Mouse (Mus musculus): ENCODE measurements around the gene Rab36. TPM values are rescaled to one million over a fixed set of nuclear protein-coding genes. Genes with fewer than 3 reads are reported as not detected.
"Not testable (repeated sequence)": the region's sequence is repeated elsewhere in the genome, so short reads cannot be mapped to it uniquely, and the experiment has no call there.

Rab36 gene
- polyA plus RNA-seq, 1 experiment from 2014 or later, result 9.9 TPM

DNA sequence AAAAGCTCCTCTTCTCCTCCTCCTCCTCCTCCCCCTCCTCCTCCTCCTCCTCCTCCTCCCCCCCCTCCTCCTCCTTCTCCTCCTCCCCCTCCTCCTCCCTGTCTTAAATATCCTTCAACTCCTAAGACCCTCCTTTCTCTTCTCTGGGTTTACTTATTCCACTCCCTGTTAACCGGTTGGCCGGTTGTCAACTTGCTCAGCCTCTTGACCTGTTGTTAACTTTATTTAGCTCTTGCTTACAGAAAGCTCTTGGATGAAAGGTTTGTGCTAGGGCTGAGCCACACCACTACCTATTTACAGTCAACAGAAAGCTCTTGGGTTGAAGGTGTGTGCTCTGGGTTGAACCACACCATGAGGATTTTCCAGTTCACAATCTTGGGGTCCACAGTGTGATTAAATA is 16.6 kb upstream of the Rab36 start:
- H3K27ac ChIP-seq (replicated peaks), result no peak overlapping the region
- H3K36me3 ChIP-seq, result peaks cover 3% of the 10 kb centered on the region; the same call in 1 of the 2 replicates
- no peak for DNase-seq (ENCODE audit: low spot score)
- H3K4me3 ChIP-seq, result no peak overlapping the region
- 66% methylated on average over 2 of the region's 2 CpGs for WGBS
- H3K9me3 ChIP-seq (replicated peaks), result no peaks in the 10 kb centered on the region; the same call in 1 of the 2 replicates
- no peaks in the 10 kb centered on the region for H3K27me3 ChIP-seq (ENCODE audit: low read depth, poor library complexity, severe bottlenecking)
- H3K4me1 ChIP-seq, result peaks cover 10% of the 10 kb centered on the region

DNA sequence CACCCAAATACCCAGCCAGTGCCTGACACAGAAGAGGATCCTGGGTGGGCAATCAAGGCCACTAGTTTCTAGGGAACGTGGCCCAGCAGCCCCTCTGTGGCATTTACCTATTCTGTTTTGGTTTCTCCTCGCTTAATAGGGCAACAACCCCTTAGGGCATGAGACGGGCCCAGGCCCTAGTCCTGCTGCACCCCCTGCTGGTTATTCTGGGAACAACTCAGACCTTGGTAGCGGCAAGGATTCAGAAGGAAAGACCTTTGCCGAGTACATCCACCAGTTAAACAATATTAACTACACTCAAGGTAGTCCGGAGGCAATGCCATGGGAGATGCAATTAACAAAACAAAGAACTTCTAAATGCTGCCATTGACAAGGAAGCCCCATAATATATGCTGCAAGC is 15.7 kb upstream of the Rab36 start:
- H3K36me3 ChIP-seq, result no peaks in the 10 kb centered on the region
- no peak overlapping the region for H3K4me3 ChIP-seq
- no peak overlapping the region for H3K27ac ChIP-seq (replicated peaks)
- peak; percentile 70 for DNase-seq (ENCODE audit: low spot score)
- peaks cover 7% of the 10 kb centered on the region; the same call in 1 of the 2 replicates for H3K4me1 ChIP-seq
- H3K9me3 ChIP-seq (replicated peaks), result no peaks in the 10 kb centered on the region; the same call in 1 of the 2 replicates
- H3K27me3 ChIP-seq (ENCODE audit: low read depth, poor library complexity, severe bottlenecking), result no peaks in the 10 kb centered on the region
- WGBS, result 25% methylated on average over 6 of the region's 6 CpGs

DNA sequence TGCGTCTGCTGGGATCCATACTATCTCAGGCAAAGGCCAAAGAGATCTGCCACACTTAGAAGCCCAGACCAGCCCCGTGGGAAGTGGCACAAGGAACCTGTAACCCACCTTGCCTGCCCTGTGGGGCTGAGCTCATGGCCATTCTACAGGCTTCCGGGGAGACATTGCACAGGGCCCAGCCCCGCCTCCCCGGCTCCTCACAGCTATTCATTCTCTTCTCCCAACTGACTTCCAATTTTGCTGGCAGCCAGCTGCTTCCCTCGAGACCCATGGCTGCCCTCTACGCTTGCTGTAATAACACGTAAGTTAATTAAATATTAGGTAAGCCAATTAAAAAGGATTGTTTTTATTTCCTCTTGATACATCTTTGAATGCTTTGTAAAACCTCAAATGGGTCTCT is 10.4 kb upstream of the Rab36 start:
- Histone ChIP-seq H3K4me3 (no peak overlapping the region), H3K27me3 (ENCODE audit: low read depth, poor library complexity, severe bottlenecking) (no peaks in the 10 kb centered on the region), H3K4me1 (no peaks in the 10 kb centered on the region), H3K36me3 (no peaks in the 10 kb centered on the region), H3K27ac (replicated peaks) (no peak overlapping the region), H3K9me3 (replicated peaks) (no peaks in the 10 kb centered on the region; the same call in 1 of the 2 replicates)
- WGBS, result 72% methylated on average over 8 of the region's 8 CpGs
- DNase-seq (ENCODE audit: low spot score), result no peak

DNA sequence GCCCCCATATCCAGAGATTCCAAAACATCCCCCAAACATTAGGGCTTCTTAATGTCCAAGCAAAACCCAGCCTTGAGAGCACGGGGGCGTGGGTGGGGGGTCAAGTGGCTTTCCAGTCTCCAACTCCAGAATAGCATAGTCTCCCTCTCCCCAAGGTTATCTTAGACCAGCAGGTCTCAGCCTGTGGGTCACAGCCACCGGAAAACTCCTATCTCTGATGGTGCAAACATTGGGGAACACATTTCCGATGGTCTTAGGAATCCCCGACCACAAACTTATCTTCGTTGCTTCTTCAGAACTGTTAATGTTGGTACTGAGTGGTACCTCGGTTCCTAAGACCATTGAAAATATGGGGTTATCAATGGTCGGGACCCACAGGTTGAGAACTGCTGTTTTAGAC is 8.1 kb upstream of the Rab36 start:
- Histone ChIP-seq H3K4me3 (no peak overlapping the region), H3K4me1 (peaks cover 17% of the 10 kb centered on the region), H3K9me3 (replicated peaks) (no peaks in the 10 kb centered on the region), H3K27me3 (ENCODE audit: low read depth, poor library complexity, severe bottlenecking) (no peaks in the 10 kb centered on the region), H3K36me3 (no peaks in the 10 kb centered on the region), H3K27ac (replicated peaks) (no peak overlapping the region)
- DNase-seq (ENCODE audit: low spot score), result no peak
- 86% methylated on average over 8 of the region's 8 CpGs for WGBS

DNA sequence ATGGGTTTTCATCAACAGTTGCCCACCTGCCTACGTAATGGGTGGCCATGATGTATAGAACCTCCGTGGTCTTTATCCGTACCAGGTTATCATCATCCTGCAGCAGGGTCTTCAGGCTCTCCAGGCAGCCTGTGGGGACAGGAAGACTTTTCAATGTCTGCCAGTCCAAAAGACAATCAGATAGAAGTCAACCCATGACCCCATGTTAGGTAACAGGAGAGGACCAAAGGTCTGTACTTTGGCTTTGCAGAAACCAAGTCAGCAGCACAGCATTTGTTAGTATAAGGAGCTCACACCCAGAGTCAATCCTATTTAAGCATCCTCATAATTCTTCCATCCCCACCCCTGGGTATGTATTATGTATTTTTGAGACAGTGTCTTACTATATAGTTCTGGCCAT is 7.2 kb upstream of the Rab36 start:
- Histone ChIP-seq H3K4me1 (peaks cover 21% of the 10 kb centered on the region), H3K27ac (replicated peaks) (no peak overlapping the region), H3K27me3 (ENCODE audit: low read depth, poor library complexity, severe bottlenecking) (no peaks in the 10 kb centered on the region), H3K4me3 (no peak overlapping the region), H3K36me3 (no peaks in the 10 kb centered on the region), H3K9me3 (replicated peaks) (no peaks in the 10 kb centered on the region)
- no peak for DNase-seq (ENCODE audit: low spot score)
- WGBS, result 92% methylated on average over 3 of the region's 3 CpGs

DNA sequence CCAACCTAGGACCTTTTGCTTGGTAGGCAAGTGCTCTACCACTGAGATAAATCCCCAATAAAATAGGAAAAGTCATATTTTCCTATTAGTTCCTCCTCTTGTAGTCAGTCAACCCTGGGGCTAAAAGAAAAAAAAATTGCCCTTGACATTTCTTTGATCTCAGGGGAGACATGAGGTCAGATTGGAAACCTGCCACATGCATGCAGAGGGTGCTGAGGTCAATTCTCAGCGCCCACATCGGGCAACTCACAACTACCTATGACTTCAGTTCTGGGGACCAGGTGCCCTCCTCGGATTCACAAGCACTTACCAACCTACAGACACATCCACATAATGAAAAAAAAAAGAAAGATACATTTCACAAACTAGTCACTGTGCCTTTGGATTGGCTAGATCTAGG is 6.6 kb upstream of the Rab36 start:
- WGBS, result 81% methylated on average over 3 of the region's 3 CpGs
- Histone ChIP-seq H3K9me3 (replicated peaks) (no peaks in the 10 kb centered on the region), H3K27me3 (ENCODE audit: low read depth, poor library complexity, severe bottlenecking) (0 out of 2 replicates have a peak, but pooled peaks cover under 1% of the 10 kb centered on the region), H3K27ac (replicated peaks) (no peak overlapping the region), H3K4me1 (peaks cover 22% of the 10 kb centered on the region), H3K36me3 (no peaks in the 10 kb centered on the region), H3K4me3 (no peak overlapping the region)
- no peak for DNase-seq (ENCODE audit: low spot score)

DNA sequence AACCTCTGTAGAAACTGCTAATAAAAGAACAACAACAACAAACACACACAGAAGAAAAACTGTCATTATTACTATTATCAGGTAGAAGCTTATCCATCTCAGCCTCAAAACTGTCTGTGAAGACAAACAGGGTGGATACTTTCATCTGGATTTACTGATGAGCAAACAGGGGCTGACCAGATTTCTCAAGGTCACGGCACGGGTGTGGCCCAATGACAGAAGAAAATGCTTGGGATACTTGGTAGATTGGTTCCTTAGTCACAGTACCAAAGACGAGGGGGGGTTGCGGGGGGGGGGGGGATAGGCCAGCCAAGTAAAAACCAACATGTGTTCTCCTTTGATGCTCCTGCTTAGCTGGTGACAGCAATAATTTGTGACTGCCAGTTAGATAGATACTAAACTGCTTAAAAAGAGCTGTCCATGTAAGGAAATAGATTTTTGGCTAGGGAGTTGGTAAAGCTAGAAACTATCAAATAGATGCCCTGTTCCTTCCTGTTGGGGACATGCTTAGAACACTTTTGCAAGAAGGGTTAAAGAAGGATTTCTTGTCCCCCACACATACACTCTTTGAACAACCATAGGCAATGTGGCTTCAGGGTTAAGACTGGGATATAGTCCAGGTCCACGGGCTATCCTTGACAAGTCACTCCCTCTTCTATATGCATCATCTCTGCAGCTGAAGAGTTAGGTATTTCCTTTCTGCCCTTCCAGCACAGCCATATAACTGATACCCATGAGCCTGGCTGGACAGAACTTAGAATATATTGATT is 5.3 kb upstream of the Rab36 start:
- DNase-seq (ENCODE audit: low spot score), result no peak
- 83% methylated on average over 5 of the region's 5 CpGs for WGBS
- no peak overlapping the region for H3K27ac ChIP-seq (replicated peaks)
- no peaks in the 10 kb centered on the region for H3K9me3 ChIP-seq (replicated peaks)
- no peak overlapping the region for H3K4me3 ChIP-seq
- no peaks in the 10 kb centered on the region for H3K36me3 ChIP-seq
- H3K4me1 ChIP-seq, result peaks cover 27% of the 10 kb centered on the region
- peaks cover 10% of the 10 kb centered on the region; the same call in 1 of the 2 replicates for H3K27me3 ChIP-seq (ENCODE audit: low read depth, poor library complexity, severe bottlenecking)

DNA sequence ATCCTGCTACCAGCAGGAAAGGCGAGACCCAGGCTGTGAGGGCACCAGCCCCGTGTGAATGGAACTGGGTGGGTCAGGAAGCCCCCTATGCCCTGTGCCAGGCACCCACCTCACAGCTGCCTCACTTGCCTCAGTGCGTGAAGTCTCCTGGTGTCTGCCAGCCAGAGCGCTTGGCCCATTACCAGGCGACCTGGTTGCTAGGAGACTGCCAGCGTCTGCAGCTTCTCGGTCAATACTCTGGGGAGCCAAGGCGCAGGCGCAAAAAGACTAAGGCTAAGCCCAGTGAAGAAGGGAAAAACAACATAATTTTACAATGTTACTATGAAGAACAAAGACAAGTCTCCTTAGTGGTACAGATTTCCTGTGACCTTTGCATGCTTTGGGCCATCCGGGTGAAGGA is 4.5 kb upstream of the Rab36 start, which contains the start of gene Rsph14:
Gene Rsph14 (minus strand): TSS at position 192 of the 400 bp plus-strand sequence.
- H3K27me3 ChIP-seq (ENCODE audit: low read depth, poor library complexity, severe bottlenecking), result peaks cover 10% of the 10 kb centered on the region; the same call in 1 of the 2 replicates
- H3K27ac ChIP-seq (replicated peaks), result no peak within 1 kb of the TSS; the same call in 1 of the 2 replicates
- no peak within 1 kb of the TSS for H3K4me3 ChIP-seq
- WGBS, result 26% methylated on average over 10 of the region's 10 CpGs
- no peaks in the 10 kb centered on the region for H3K36me3 ChIP-seq
- peaks cover 36% of the 10 kb centered on the region for H3K4me1 ChIP-seq
- peak; percentile 68 for DNase-seq (ENCODE audit: low spot score)
- no peaks in the 10 kb centered on the region for H3K9me3 ChIP-seq (replicated peaks)

DNA sequence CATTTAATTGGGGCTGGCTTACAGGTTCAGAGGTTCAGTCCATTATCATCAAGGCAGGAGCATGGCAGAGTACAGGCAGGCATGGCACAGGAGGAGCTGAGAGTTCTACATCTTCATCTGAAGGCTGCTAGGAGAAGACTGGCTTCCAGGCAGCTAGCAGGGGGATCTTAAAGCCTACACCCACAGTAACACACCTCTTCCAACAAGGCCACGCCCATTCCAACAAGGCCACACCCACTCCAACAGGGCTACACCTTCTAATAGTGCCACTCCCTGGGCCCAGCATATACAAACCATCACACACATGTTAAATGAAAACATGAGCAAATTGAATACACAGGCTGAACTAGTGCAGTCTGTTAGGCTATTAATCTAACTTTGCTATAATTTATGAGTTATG is 5.2 kb downstream of the Rab36 start:
- H3K36me3 ChIP-seq; H3K4me3 ChIP-seq; H3K9me3 ChIP-seq (replicated peaks); DNase-seq (ENCODE audit: low spot score); H3K27me3 ChIP-seq (ENCODE audit: low read depth, poor library complexity, severe bottlenecking); H3K27ac ChIP-seq (replicated peaks): not testable (repeated sequence)
- peaks cover 34% of the 10 kb centered on the region for H3K4me1 ChIP-seq
- WGBS, result 17% methylated on average over 1 of the region's 1 CpGs

DNA sequence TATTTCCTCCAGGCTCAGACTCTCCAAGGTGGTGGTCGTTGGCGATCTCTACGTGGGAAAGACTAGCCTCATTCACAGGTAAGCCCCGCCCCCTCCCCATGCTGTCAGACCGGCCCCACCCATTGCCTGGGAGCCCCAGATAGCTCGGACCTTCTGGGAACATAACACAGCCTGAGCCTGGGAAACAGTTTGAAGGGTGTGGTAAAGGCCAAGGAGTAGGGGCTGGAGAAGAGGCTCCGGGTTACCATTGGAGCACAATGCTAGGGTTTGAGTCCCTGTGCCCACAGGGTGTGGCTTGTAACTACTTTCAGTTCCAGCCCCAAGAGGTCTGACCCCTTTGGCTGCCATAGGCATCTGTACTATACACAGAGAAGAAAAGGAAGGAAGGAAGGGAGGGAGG is 7.6 kb downstream of the Rab36 start:
- DNase-seq (ENCODE audit: low spot score), result no peak
- H3K9me3 ChIP-seq (replicated peaks), result no peaks in the 10 kb centered on the region
- 41% methylated on average over 7 of the region's 7 CpGs for WGBS
- H3K4me3 ChIP-seq, result no peak overlapping the region
- H3K36me3 ChIP-seq, result peaks cover 10% of the 10 kb centered on the region
- H3K27me3 ChIP-seq (ENCODE audit: low read depth, poor library complexity, severe bottlenecking), result no peaks in the 10 kb centered on the region
- H3K27ac ChIP-seq (replicated peaks), result 0 out of 2 replicates have a peak overlapping the region, but pooled peaks have one; percentile 13
- peaks cover 21% of the 10 kb centered on the region for H3K4me1 ChIP-seq

DNA sequence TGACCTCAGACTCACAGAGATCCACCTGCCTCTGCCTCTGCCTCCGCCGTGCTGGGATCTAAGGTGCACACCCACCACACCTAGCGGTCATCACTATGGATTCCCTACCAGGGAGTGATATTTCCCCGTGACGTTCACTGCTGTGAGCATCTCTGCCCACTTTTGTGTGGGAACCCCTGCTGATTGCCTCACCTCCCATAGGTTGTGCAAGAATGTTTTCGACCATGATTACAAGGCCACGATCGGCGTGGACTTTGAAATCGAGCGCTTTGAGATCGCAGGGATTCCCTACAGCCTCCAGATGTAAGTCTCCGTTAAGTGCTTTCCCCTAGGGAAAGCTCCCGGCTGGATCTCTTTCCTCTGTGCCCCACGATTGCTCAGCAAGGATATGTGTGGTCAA is 9.0 kb downstream of the Rab36 start:
- no peak for DNase-seq (ENCODE audit: low spot score)
- H3K27ac ChIP-seq (replicated peaks), result no peak overlapping the region
- H3K9me3 ChIP-seq (replicated peaks), result no peaks in the 10 kb centered on the region
- peaks cover 24% of the 10 kb centered on the region for H3K4me1 ChIP-seq
- no peaks in the 10 kb centered on the region; the same call in 1 of the 2 replicates for H3K27me3 ChIP-seq (ENCODE audit: low read depth, poor library complexity, severe bottlenecking)
- no peak overlapping the region for H3K4me3 ChIP-seq
- WGBS, result 92% methylated on average over 15 of the region's 15 CpGs
- H3K36me3 ChIP-seq, result peaks cover 10% of the 10 kb centered on the region

DNA sequence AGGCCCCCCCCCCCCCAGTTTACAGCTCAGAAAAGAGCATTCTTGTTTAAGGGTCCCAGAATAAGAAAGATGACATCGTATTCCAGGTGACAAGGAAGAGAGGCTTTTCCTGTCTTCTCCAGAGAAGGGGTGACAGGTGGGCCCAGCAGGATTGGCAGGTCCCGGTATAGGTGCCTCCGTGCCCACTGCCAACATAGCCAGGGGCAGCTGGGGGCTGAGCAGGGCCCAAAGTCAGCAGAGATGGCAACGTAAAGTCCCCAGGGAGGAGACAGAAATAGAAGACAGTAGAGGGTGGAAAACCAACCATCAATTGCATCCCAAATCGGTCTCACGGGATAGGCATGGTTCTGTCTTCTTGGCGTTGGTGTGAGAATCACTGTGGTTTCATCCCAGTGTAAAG is 11.9 kb downstream of the Rab36 start:
- peaks cover 10% of the 10 kb centered on the region for H3K36me3 ChIP-seq
- 94% methylated on average over 7 of the region's 7 CpGs for WGBS
- no peak overlapping the region for H3K4me3 ChIP-seq
- H3K4me1 ChIP-seq, result peaks cover 19% of the 10 kb centered on the region
- no peaks in the 10 kb centered on the region for H3K9me3 ChIP-seq (replicated peaks)
- no peak for DNase-seq (ENCODE audit: low spot score)
- H3K27me3 ChIP-seq (ENCODE audit: low read depth, poor library complexity, severe bottlenecking), result no peaks in the 10 kb centered on the region; the same call in 1 of the 2 replicates
- no peak overlapping the region for H3K27ac ChIP-seq (replicated peaks)

DNA sequence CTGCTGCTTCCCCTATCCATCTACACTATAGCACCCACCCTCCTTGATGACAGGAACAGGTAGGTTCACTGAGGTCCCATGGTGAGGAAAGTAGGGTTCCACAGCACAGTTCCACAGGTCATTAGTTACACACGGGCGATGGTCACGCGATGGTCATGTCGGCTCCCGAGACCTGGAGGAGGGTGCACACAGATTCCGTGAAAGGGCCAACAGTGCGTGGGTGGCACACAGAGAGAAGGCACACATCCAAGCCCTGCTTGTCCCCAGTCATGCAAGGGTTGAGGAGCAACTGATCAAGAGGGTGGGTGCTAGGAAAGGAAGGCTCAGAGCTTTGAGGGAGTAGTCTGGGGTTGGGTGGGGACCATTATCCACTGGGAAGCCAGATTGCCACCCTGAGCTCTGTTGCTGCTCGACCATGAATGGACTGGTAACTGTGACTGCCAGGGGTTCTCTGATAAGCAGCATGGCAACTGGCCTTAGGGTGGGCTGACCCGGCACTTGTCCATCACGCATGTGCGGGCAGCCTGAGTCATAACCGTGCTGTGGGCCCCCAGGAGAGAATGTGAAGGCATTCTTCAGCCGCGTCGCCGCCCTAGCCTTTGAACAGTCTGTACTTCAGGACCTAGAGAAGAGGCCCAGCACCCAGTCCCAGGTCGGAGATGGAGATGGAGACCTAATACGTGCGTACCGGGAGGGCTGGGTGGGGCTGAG is 14.7 kb downstream of the Rab36 start:
- peaks cover 8% of the 10 kb centered on the region; the same call in 1 of the 2 replicates for H3K27me3 ChIP-seq (ENCODE audit: low read depth, poor library complexity, severe bottlenecking)
- 93% methylated on average over 21 of the region's 21 CpGs for WGBS
- no peak overlapping the region for H3K4me3 ChIP-seq
- no peak for DNase-seq (ENCODE audit: low spot score)
- peaks cover 2% of the 10 kb centered on the region; the same call in 1 of the 2 replicates for H3K36me3 ChIP-seq
- H3K4me1 ChIP-seq, result peaks cover 15% of the 10 kb centered on the region
- H3K9me3 ChIP-seq (replicated peaks), result no peaks in the 10 kb centered on the region
- H3K27ac ChIP-seq (replicated peaks), result no peak overlapping the region
